Mouse (Mus musculus) cortical plate, adult 2 months (tissue): ENCODE results near the gene Osbpl10.

Experiments used
- CTCF ChIP-seq: fragments of 200-500 bp; IDR thresholded peaks from 2 replicates; pipeline ENCODE4 v1.5.1; 2011; ENCODE audit warnings: mild to moderate bottlenecking, control low read depth, low read length; ENCODE audit not compliant: insufficient read depth; ENCODE audit errors: extremely low read depth
- POLR2A ChIP-seq: fragments of 200-500 bp; IDR thresholded peaks from 2 replicates; pipeline ENCODE4 v1.6.1; 2011; ENCODE audit warnings: mild to moderate bottlenecking, low read length, control low read depth; ENCODE audit not compliant: insufficient read depth; ENCODE audit errors: extremely low read depth

- TF ChIP-seq CTCF (no peak), POLR2A (no peak)
These were observed 265.3 kb downstream of the Osbpl10 start for GRCm38 (mm10) chr9:115243630-115244029.
